Mouse (Mus musculus) lung, postnatal 0 days (tissue): ENCODE measurements around the gene Mfsd11.

ENCODE experiments used
- CTCF ChIP-seq: IDR thresholded peaks from 2 replicates; pipeline ENCODE4 v1.5.1; 2016; ENCODE audit warnings: antibody characterized with exemption, mild to moderate bottlenecking
- EP300 ChIP-seq: IDR thresholded peaks from 2 replicates; pipeline ENCODE4 v1.6.1; 2016; ENCODE audit warnings: antibody characterized with exemption, mild to moderate bottlenecking, control low read depth

DNA sequence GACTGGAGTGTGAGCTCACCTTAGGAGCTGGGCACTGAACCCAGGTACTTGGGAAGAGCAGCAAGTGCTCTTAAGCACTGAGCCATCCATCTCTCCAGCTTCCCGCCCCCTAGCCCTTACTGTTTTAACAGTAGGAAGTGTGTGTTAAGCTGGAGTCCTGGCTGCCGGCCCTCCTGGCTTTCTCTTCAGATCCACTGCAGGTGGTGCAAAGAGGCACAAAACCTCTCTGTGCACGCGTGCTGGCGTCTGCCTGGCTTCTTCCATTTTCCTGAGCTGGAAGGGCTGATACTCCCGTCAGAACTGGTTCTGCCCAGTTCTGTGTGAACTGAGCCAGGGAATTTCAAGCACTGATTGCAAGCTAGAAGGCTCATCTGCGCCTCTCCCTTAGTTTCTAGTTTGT, 28.6 kb downstream of the Mfsd11 start:
- TF ChIP-seq CTCF: no peak
- no peak for TF ChIP-seq EP300
